Mouse (Mus musculus) spleen, adult 18-20 months (tissue): ENCODE data around the gene Atoh7.
"Not testable (repeated sequence)": the region's sequence is repeated elsewhere in the genome, so short reads cannot be mapped to it uniquely, and the experiment has no call there.

Experiments
- DNase-seq, 2 experiments: peaks; one replicate each; pipeline ENCODE4 v3.0.0; 2022; ENCODE audit warnings: mixed read lengths in 2 of 2

The Atoh7 gene

GRCm38 (mm10) chr10:63099521-63099920 lies at the start of gene Atoh7:
Gene Atoh7, plus strand, starts transcription at chr10:63099651.
- DNase-seq = no peak

- no peak for DNase-seq
Observed at GRCm38 (mm10) chr10:63051267-63051666, 48.2 kb upstream of the Atoh7 start.

- DNase-seq = no peak
Observed at GRCm38 (mm10) chr10:63052011-63052410, 47.4 kb upstream of the Atoh7 start.

- DNase-seq = no peak
Observed at GRCm38 (mm10) chr10:63053007-63053406, 46.4 kb upstream of the Atoh7 start.

- not testable (repeated sequence) for DNase-seq
Observed at GRCm38 (mm10) chr10:63054071-63054470, 45.4 kb upstream of the Atoh7 start.

GRCm38 (mm10) chr10:63054586-63054985 lies 44.9 kb upstream of the Atoh7 start:
- no peak for DNase-seq

- no peak for DNase-seq
Observed at GRCm38 (mm10) chr10:63056966-63057750, 42.3 kb upstream of the Atoh7 start.

GRCm38 (mm10) chr10:63059862-63060261 lies 39.6 kb upstream of the Atoh7 start, which contains the start of gene Pbld1:
Gene Pbld1, plus strand, starts transcription at chr10:63060162.
- no peak for DNase-seq

- DNase-seq = no peak
Observed at GRCm38 (mm10) chr10:63060406-63060805, 39.0 kb upstream of the Atoh7 start.

GRCm38 (mm10) chr10:63061266-63061665 lies 38.2 kb upstream of the Atoh7 start:
- DNase-seq = no peak

- DNase-seq = no peak
Observed at GRCm38 (mm10) chr10:63062696-63063095, 36.8 kb upstream of the Atoh7 start.

GRCm38 (mm10) chr10:63063365-63063764 lies 36.1 kb upstream of the Atoh7 start:
- DNase-seq = no peak

GRCm38 (mm10) chr10:63064516-63064915 lies 34.9 kb upstream of the Atoh7 start:
- DNase-seq = no peak

- DNase-seq = no peak
Observed at GRCm38 (mm10) chr10:63065561-63065960, 33.9 kb upstream of the Atoh7 start.

- DNase-seq = peak; percentile 64 to 72
Observed at GRCm38 (mm10) chr10:63065988-63066387, 33.5 kb upstream of the Atoh7 start.

GRCm38 (mm10) chr10:63086304-63086703 lies 13.1 kb upstream of the Atoh7 start:
- DNase-seq = no peak

GRCm38 (mm10) chr10:63089103-63089757 lies 10.2 kb upstream of the Atoh7 start:
- DNase-seq = peak; percentile 13 to 17

GRCm38 (mm10) chr10:63089758-63090571 lies 9.5 kb upstream of the Atoh7 start:
- peak in 1 of 2 experiments; percentile 7 for DNase-seq

- DNase-seq = no peak
Observed at GRCm38 (mm10) chr10:63091915-63092314, 7.5 kb upstream of the Atoh7 start.

- DNase-seq = no peak
Observed at GRCm38 (mm10) chr10:63092616-63093550, 6.6 kb upstream of the Atoh7 start.

- no peak for DNase-seq
Observed at GRCm38 (mm10) chr10:63096757-63097156, 2.7 kb upstream of the Atoh7 start.

- no peak for DNase-seq
Observed at GRCm38 (mm10) chr10:63098191-63098590, 1.3 kb upstream of the Atoh7 start.
